Mouse (Mus musculus) kidney, embryonic 16.5 days (tissue): Measurements from ENCODE around the gene Zfp385a. TPM values are rescaled to one million over a fixed set of nuclear protein-coding genes. Genes with fewer than 3 reads are reported as not detected.
A peak's percentile ranks its signal among the peaks of the same experiment; 100 is the strongest.

Experiments used
- ATAC-seq: fragments of 200-750 bp; cut with Nextera tagmentation; 2 replicates; pipeline ENCODE4 v1.8.0; 2017; ENCODE audit warnings: moderate TSS enrichment; ENCODE audit not compliant: low FRiP score, low TSS enrichment
- H3K27ac ChIP-seq: fragments of 300-500 bp; sonication (generic); 2 replicates; pipeline ENCODE4 v1.5.1; 2014; ENCODE audit warnings: low read length
- H3K27me3 ChIP-seq: fragments of 300-500 bp; sonication (generic); 2 replicates; pipeline ENCODE4 v1.6.1; 2014; ENCODE audit warnings: low read length, control low read depth, mixed read lengths; ENCODE audit not compliant: insufficient read depth
- H3K36me3 ChIP-seq: fragments of 300-500 bp; sonication (generic); 2 replicates; pipeline ENCODE4 v1.6.1; 2014; ENCODE audit warnings: low read length, control low read depth, mixed read lengths; ENCODE audit not compliant: insufficient read depth
- H3K4me1 ChIP-seq: fragments of 300-500 bp; sonication (generic); 2 replicates; pipeline ENCODE4 v1.6.1; 2014; ENCODE audit warnings: low read length, control low read depth, mixed read lengths; ENCODE audit not compliant: insufficient read depth
- H3K4me2 ChIP-seq: fragments of 300-500 bp; sonication (generic); replicated peaks from 2 replicates; pipeline ENCODE4 v1.6.1; 2014; ENCODE audit warnings: low read depth, low read length
- H3K4me3 ChIP-seq: fragments of 300-500 bp; sonication (generic); 2 replicates; pipeline ENCODE4 v1.5.1; 2014; ENCODE audit warnings: mild to moderate bottlenecking, low read length
- H3K9ac ChIP-seq: fragments of 300-500 bp; sonication (generic); replicated peaks from 2 replicates; pipeline ENCODE4 v1.6.1; 2014; ENCODE audit warnings: low read length
- H3K9me3 ChIP-seq: fragments of 300-500 bp; sonication (generic); 2 replicates; pipeline ENCODE4 v1.6.1; 2016; ENCODE audit warnings: low read length, control low read depth
- WGBS: fragments of 180-500 bp; shearing (Covaris S2); extraction: QIAGEN DNeasy Blood & Tissue Kit; methylation state at CpG from one replicate; pipeline ENCODE4 v1.1.7; 2014; 5-methylcytosine and 5-hydroxymethylcytosine counted together
- polyA plus RNA-seq: library from polyadenylated mRNA; unstranded; fragments of >200 nt; fragmentation: Nextera tagmentation; extraction: Ambion mirVana; gene quantifications from 2 replicates; pipeline ENCODE4 v1.2.1, GENCODE M21; 2015

Zfp385a gene
- polyA plus RNA-seq, 1 experiment from 2014 or later = 12.4 TPM

DNA sequence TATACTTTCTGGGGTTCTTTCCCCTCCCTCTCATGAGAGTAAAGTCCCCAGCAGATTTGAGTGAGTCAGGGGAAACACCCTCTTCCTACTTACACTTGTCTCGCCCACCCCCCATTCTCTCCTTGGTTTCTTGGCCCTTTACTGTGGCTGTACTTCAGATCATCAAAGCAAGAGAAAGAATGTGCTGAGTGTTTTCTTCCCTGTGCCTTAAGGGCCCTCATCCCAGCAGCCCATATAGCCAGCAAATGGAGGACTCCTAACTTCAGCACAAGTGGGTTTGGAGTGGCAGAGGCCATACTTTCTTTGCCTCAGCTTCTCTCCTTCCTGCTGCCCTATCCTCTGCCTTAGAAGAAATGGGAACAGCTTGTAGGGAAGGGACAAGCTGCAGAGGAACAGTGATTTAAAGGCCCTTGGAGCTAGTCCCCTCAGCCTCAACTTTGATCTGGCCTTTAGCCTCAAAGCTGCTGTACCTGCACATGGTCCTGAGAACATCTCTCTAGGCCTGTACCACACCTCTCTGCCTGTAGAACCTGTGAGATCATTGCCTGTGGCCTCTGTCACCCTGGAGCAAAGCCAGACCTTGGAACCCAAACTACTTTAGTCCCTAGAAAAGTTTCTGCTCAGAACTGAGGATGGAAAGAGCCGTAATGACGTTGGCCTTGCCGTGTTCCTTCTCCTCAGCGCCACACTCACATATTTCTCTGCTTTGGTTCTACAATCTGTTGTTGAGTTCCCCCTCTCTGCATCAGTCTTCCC lies 40.9 kb downstream of the Zfp385a start:
- Histone ChIP-seq H3K4me3 (no peak overlapping the region), H3K36me3 (peaks cover 6% of the 10 kb centered on the region; the same call in 1 of the 2 replicates), H3K9ac (peak overlapping the region; percentile 25), H3K4me2 (no peak overlapping the region; the same call in 1 of the 2 replicates), H3K9me3 (no peaks in the 10 kb centered on the region), H3K27me3 (no peaks in the 10 kb centered on the region), H3K4me1 (peaks cover 89% of the 10 kb centered on the region), H3K27ac (peak overlapping the region; percentile 89)
- WGBS = 54% methylated on average over 5 of the region's 5 CpGs
- no peak for ATAC-seq

DNA sequence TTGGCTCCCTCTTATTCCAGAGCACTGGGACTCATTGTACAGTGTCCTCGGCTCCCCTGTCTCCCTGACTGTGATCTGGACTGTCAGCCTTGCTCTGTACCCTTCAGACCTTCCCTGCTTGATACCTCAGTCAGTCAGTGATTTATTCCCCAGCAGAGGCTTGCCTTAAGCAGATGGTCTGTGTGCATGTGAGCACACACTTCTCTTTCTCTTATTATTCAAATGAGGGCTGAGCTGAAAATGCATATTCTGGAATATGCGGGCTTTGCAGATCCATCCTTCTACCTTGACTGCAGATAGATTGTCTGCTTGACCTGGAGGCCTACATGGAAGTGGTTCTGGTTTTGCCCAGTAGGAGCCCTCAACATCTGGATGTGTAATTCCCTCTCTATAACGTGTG lies 41.9 kb downstream of the Zfp385a start:
- H3K4me2 ChIP-seq = peak overlapping the region; percentile 16; the same call in 1 of the 2 replicates
- ATAC-seq = no peak
- peak overlapping the region; percentile 33; the same call in 1 of the 2 replicates for H3K9ac ChIP-seq

DNA sequence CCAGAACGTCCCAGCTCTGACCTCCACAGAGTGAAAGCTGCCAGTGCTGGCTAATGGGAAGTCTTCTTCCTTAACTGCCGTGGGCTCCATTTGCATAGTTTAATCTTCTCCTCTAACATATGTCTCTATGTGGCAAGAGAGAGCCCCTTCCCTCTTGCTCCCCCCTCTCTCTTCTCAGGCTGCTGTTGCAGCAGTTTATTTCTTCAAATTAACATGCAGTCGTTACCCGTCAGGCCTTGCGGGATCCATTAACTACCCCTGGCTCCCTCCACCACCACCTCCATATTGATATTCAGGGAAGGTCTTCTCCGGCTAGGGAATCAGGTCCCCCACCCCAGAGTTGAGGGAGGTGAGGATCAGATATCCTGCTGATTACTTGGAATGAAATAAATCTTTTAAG lies 42.6 kb downstream of the Zfp385a start:
- peaks cover 23% of the 10 kb centered on the region for H3K36me3 ChIP-seq
- no peak overlapping the region for H3K4me3 ChIP-seq
- H3K27ac ChIP-seq = peak overlapping the region; percentile 89
- H3K9ac ChIP-seq = no peak overlapping the region
- H3K27me3 ChIP-seq = no peaks in the 10 kb centered on the region
- peaks cover 72% of the 10 kb centered on the region for H3K4me1 ChIP-seq
- H3K9me3 ChIP-seq = no peaks in the 10 kb centered on the region
- 34% methylated on average over 6 of the region's 6 CpGs for WGBS
- ATAC-seq = no peak
- no peak overlapping the region for H3K4me2 ChIP-seq

More for the DNA sequence above, 41.9 kb downstream of the Zfp385a start:
- H3K9me3 ChIP-seq = no peaks in the 10 kb centered on the region
- H3K4me1 ChIP-seq = peaks cover 79% of the 10 kb centered on the region
- peaks cover 16% of the 10 kb centered on the region; the same call in 1 of the 2 replicates for H3K36me3 ChIP-seq
- 55% methylated on average over 3 of the region's 3 CpGs for WGBS
- H3K4me3 ChIP-seq = no peak overlapping the region
- peak overlapping the region; percentile 89 for H3K27ac ChIP-seq
- H3K27me3 ChIP-seq = no peaks in the 10 kb centered on the region

DNA sequence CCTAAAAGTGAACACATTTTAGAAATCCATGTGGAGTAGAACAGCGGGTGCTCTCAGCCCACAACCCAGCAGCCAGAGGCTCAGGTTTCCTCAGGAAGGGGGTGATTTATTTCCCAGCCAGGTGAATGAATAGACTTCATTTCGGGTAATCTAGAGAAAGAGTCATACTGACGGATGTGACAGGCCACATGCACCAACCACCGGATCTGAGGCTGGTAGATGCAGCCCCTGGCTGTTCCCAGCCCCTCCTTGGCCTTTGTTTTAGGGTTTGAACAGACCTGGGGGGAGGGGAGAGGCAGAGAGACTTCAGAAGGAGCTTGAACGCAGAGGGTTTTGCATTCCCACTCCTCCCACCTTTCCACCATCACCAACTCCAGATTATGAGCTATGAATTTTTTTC lies 44.0 kb downstream of the Zfp385a start:
- 17% methylated on average over 5 of the region's 5 CpGs for WGBS
- peaks cover 36% of the 10 kb centered on the region for H3K36me3 ChIP-seq
- H3K4me1 ChIP-seq = peaks cover 63% of the 10 kb centered on the region

DNA sequence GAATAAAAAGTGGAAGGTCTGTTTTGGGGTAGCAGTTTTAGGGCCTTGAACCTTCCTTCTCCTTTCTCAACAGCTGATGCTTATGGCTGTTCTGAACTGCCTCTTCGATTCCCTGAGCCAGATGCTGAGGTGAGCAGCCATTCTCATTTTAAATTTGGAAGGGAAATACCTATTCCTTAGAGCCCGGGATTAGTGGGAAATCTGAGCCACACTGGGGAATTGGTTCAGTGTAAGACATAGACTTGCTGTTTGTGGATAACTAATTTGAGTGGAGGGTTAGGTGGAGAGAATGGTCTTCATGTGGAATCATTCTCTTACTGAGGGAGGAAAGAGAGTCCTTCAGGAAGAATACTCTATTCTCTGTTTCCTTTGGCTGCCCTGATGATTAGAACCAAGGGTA lies 45.2 kb downstream of the Zfp385a start:
- Histone ChIP-seq H3K36me3 (peaks cover 36% of the 10 kb centered on the region), H3K9ac (no peak overlapping the region), H3K4me1 (peaks cover 62% of the 10 kb centered on the region), H3K27me3 (no peaks in the 10 kb centered on the region), H3K9me3 (no peaks in the 10 kb centered on the region), H3K4me2 (no peak overlapping the region), H3K27ac (no peak overlapping the region), H3K4me3 (no peak overlapping the region)
- ATAC-seq = no peak
- WGBS = 65% methylated on average over 2 of the region's 2 CpGs

More for the DNA sequence above, 44.0 kb downstream of the Zfp385a start:
- Histone ChIP-seq H3K4me2 (no peak overlapping the region), H3K27ac (peak overlapping the region; percentile 69), H3K9me3 (no peaks in the 10 kb centered on the region), H3K4me3 (no peak overlapping the region), H3K9ac (0 out of 2 replicates have a peak overlapping the region, but pooled peaks have one; percentile 0), H3K27me3 (no peaks in the 10 kb centered on the region)
- ATAC-seq = peak; percentile 13; the same call in 1 of the 2 replicates

DNA sequence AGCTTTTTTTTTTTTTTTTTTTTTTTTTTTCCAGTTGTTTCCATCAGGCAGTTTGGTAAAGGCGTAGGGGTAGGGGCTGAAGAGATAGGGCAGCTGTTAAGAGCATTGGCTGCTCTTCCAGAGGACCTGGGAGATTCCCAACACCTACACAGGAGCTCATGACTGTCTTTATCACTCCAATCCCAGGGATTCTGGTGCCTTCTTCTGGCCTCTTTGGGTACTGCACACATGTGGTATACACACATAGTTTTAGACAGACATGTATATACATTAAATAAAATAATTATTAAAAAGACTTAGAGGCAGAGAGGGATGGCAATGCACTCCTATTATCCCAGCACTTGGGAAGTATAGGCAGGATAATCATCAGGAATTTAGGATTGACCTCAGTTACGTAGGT lies 46.5 kb downstream of the Zfp385a start:
- 94% methylated on average over 2 of the region's 2 CpGs for WGBS

DNA sequence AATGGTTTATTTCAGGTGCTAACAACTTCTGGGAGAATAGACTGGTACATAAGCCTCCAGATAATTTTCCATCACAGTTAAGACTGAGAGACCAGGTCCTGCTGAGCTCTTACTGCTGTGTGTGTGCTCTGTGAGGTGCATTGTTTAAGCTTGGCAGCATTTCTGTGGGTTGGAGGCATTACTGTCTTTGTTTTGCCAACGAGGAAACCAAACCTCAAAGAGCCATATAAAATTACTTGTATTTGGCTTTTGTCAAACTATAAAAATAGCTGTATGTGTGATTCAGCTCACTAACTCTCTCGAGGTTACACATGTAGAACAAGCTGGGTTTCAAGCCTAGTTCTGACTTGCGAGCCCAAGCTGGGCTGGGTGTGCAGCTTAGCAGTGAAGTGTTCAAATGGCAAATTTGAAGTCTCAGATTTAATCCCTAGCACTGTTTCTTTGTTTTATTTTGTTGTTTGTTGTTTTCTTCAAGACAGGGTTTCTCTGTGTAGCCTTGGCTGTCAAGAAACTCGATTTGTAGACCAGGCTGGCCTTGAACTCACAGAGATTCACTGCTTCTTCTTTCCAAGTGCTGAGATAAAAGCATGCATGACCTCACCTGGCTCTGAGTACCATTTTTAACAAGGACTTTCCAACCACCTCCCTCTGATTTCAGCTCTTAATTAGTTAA lies 47.1 kb downstream of the Zfp385a start:
- H3K27me3 ChIP-seq = no peaks in the 10 kb centered on the region
- no peak for ATAC-seq
- no peak overlapping the region for H3K4me2 ChIP-seq
- H3K27ac ChIP-seq = no peak overlapping the region
- H3K9me3 ChIP-seq = no peaks in the 10 kb centered on the region
- H3K4me3 ChIP-seq = no peak overlapping the region
- peaks cover 36% of the 10 kb centered on the region for H3K36me3 ChIP-seq
- no peak overlapping the region for H3K9ac ChIP-seq
- H3K4me1 ChIP-seq = peaks cover 57% of the 10 kb centered on the region
- WGBS = 71% methylated on average over 4 of the region's 4 CpGs

More for the DNA sequence above, 46.5 kb downstream of the Zfp385a start:
- Histone ChIP-seq H3K4me1 (peaks cover 61% of the 10 kb centered on the region), H3K9ac (no peak overlapping the region), H3K27ac (no peak overlapping the region), H3K4me2 (no peak overlapping the region), H3K36me3 (peaks cover 36% of the 10 kb centered on the region), H3K27me3 (no peaks in the 10 kb centered on the region), H3K9me3 (no peaks in the 10 kb centered on the region), H3K4me3 (no peak overlapping the region)
- ATAC-seq = no peak

DNA sequence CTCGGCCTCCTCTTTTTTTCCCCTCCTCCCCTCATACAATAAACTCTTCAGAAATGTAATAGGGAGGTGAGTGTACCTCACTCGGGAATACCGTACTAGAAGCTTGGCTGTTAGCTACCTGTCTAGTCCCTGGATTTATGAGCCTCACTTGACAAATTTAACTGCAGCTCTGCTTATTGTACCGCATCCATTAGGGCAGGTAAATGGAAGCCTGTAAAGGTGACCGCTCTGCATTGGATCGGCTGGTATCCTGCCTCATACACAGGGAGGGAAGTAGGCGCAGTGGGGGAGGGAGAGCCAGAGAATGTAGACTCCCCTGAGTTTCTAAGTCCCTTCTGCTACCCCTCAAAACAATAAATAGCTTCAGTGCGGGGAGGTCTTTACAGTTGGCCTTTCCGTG lies 49.0 kb downstream of the Zfp385a start:
- no peak overlapping the region for H3K4me2 ChIP-seq
- H3K9me3 ChIP-seq = no peaks in the 10 kb centered on the region
- 42% methylated on average over 9 of the region's 9 CpGs for WGBS
- H3K27me3 ChIP-seq = no peaks in the 10 kb centered on the region
- no peak overlapping the region for H3K4me3 ChIP-seq
- H3K36me3 ChIP-seq = peaks cover 30% of the 10 kb centered on the region
- H3K27ac ChIP-seq = peak overlapping the region; percentile 72
- H3K4me1 ChIP-seq = peaks cover 46% of the 10 kb centered on the region
- no peak overlapping the region for H3K9ac ChIP-seq
- ATAC-seq = peak; percentile 49; the same call in 1 of the 2 replicates

DNA sequence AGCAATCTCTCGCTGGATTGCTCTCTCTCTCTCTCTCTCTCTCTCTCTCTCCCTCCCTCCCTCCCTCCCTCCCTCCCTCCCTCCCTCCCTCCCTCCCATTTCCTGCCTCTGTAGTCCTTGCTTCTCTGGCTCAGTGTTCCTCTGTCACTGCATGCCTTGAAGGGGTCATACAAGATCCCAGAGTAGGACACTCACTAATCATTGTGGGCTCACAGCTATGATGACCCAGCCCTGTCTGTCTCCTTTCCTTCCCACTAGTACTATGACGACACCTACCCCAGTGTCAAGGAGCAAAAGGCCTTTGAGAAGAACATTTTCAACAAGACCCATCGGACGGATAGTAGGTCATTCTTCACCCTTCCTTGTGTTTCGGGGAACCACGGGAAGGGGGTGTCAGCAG lies 49.5 kb downstream of the Zfp385a start:
- H3K27ac ChIP-seq = peak overlapping the region; percentile 72

More for the DNA sequence above, 49.5 kb downstream of the Zfp385a start:
- Histone ChIP-seq H3K4me2 (no peak overlapping the region), H3K4me3 (no peak overlapping the region), H3K27me3 (no peaks in the 10 kb centered on the region), H3K4me1 (peaks cover 46% of the 10 kb centered on the region), H3K9ac (peak overlapping the region; percentile 35; the same call in 1 of the 2 replicates), H3K9me3 (no peaks in the 10 kb centered on the region), H3K36me3 (peaks cover 30% of the 10 kb centered on the region)
- 49% methylated on average over 6 of the region's 6 CpGs for WGBS
- peak; percentile 72 for ATAC-seq
